Mouse (Mus musculus) stomach, postnatal 0 days (tissue): ENCODE results near the gene Naa35. TPM values are rescaled to one million over a fixed set of nuclear protein-coding genes. Genes with fewer than 3 reads are reported as not detected.
A peak's percentile ranks its signal among the peaks of the same experiment; 100 is the strongest.

Experiments used
- ATAC-seq: fragments of 200-750 bp; cut with Nextera tagmentation; 2 replicates; pipeline ENCODE4 v1.8.0; 2017; ENCODE audit not compliant: low FRiP score, low TSS enrichment
- DNase-seq: peaks from one replicate; pipeline ENCODE4 v3.0.0-alpha.2; 2016; ENCODE audit warnings: low spot score
- H3K27ac ChIP-seq: fragments of 300-500 bp; sonication (generic); replicated peaks from 2 replicates; pipeline ENCODE4 v1.5.1; 2014; ENCODE audit warnings: mild to moderate bottlenecking, control low read depth
- H3K27me3 ChIP-seq: fragments of 300-500 bp; sonication (generic); 2 replicates; pipeline ENCODE4 v1.6.1; 2014; ENCODE audit warnings: low read length; ENCODE audit not compliant: control insufficient read depth, insufficient read depth
- H3K36me3 ChIP-seq: fragments of 300-500 bp; sonication (generic); 2 replicates; pipeline ENCODE4 v1.6.1; 2014; ENCODE audit warnings: low read length, mixed read lengths; ENCODE audit not compliant: control insufficient read depth, insufficient read depth
- H3K4me1 ChIP-seq: fragments of 300-500 bp; sonication (generic); replicated peaks from 2 replicates; pipeline ENCODE4 v1.6.1; 2014; ENCODE audit warnings: antibody characterized with exemption; ENCODE audit not compliant: control insufficient read depth, insufficient read depth
- H3K4me2 ChIP-seq: fragments of 300-500 bp; sonication (generic); replicated peaks from 2 replicates; pipeline ENCODE4 v1.6.1; 2014; ENCODE audit warnings: low read depth, mild to moderate bottlenecking, control low read depth, moderate library complexity
- H3K4me3 ChIP-seq: fragments of 300-500 bp; sonication (generic); 2 replicates; pipeline ENCODE4 v1.5.1; 2014; ENCODE audit warnings: low read depth, low read length, control low read depth
- H3K9ac ChIP-seq: fragments of 300-500 bp; sonication (generic); 2 replicates; pipeline ENCODE4 v1.6.1; 2014; ENCODE audit warnings: mild to moderate bottlenecking, low read length, control low read depth, mixed read lengths
- H3K9me3 ChIP-seq: fragments of 300-500 bp; sonication (generic); 2 replicates; pipeline ENCODE4 v1.6.1; 2016; ENCODE audit warnings: low read length; ENCODE audit not compliant: control insufficient read depth
- CTCF ChIP-seq: IDR thresholded peaks from 2 replicates; pipeline ENCODE4 v1.5.1; 2016; ENCODE audit warnings: antibody characterized with exemption, low read depth, mild to moderate bottlenecking, moderate library complexity
- EP300 ChIP-seq: optimal IDR thresholded peaks from 2 replicates; pipeline ENCODE3; 2016; ENCODE audit warnings: antibody characterized with exemption
- WGBS: fragments of 180-500 bp; shearing (Covaris S2); extraction: QIAGEN DNeasy Blood & Tissue Kit; methylation state at CpG from one replicate; pipeline ENCODE4 v1.1.7; 2014; 5-methylcytosine and 5-hydroxymethylcytosine counted together
- polyA plus RNA-seq: library from polyadenylated mRNA; unstranded; fragments of >200 nt; fragmentation: Nextera tagmentation; extraction: Ambion mirVana; gene quantifications from 2 replicates; pipeline ENCODE4 v1.2.1, GENCODE M21; 2015

Naa35 gene
- polyA plus RNA-seq, 1 experiment from 2014 or later, result 63.2 TPM

- TF ChIP-seq CTCF, result no peak
- no peak for TF ChIP-seq EP300
- 71% methylated on average over 3 of the region's 3 CpGs for WGBS
- ATAC-seq, result no peak
- H3K9ac ChIP-seq, result no peak overlapping the region
- H3K27me3 ChIP-seq, result no peaks in the 10 kb centered on the region
- H3K36me3 ChIP-seq, result no peaks in the 10 kb centered on the region
- no peak overlapping the region for H3K27ac ChIP-seq
- no peak overlapping the region for H3K4me2 ChIP-seq
- H3K4me3 ChIP-seq, result no peak overlapping the region
- no peaks in the 10 kb centered on the region for H3K4me1 ChIP-seq
- no peaks in the 10 kb centered on the region for H3K9me3 ChIP-seq
- DNase-seq, result no peak
Measured at GRCm38 (mm10) chr13:59653136-59653535, 68.1 kb downstream of the Naa35 start.

GRCm38 (mm10) chr13:59654465-59654864 is 69.4 kb downstream of the Naa35 start:
- WGBS, result 81% methylated on average over 5 of the region's 5 CpGs
- no peak for ATAC-seq
- H3K4me3 ChIP-seq, result no peak overlapping the region
- no peaks in the 10 kb centered on the region for H3K36me3 ChIP-seq
- H3K4me1 ChIP-seq, result no peaks in the 10 kb centered on the region
- no peak overlapping the region for H3K4me2 ChIP-seq
- H3K9ac ChIP-seq, result no peak overlapping the region
- no peak overlapping the region for H3K27ac ChIP-seq
- TF ChIP-seq EP300, result no peak
- no peak for TF ChIP-seq CTCF
- DNase-seq, result no peak
- H3K9me3 ChIP-seq, result no peaks in the 10 kb centered on the region
- H3K27me3 ChIP-seq, result no peaks in the 10 kb centered on the region

- ATAC-seq, result no peak
- TF ChIP-seq CTCF, result no peak
- TF ChIP-seq EP300, result no peak
- Histone ChIP-seq H3K9me3 (no peaks in the 10 kb centered on the region), H3K4me2 (no peak overlapping the region), H3K9ac (no peak overlapping the region), H3K36me3 (no peaks in the 10 kb centered on the region), H3K4me3 (no peak overlapping the region), H3K4me1 (no peaks in the 10 kb centered on the region), H3K27ac (no peak overlapping the region), H3K27me3 (no peaks in the 10 kb centered on the region)
- WGBS, result 89% methylated on average over 15 of the region's 15 CpGs
- DNase-seq, result no peak
Measured at GRCm38 (mm10) chr13:59655718-59656315, 70.8 kb downstream of the Naa35 start.

- no peaks in the 10 kb centered on the region for H3K4me1 ChIP-seq
- no peak overlapping the region for H3K27ac ChIP-seq
- DNase-seq, result no peak
- H3K9me3 ChIP-seq, result no peaks in the 10 kb centered on the region
- no peak overlapping the region for H3K4me2 ChIP-seq
- 66% methylated on average over 10 of the region's 10 CpGs for WGBS
- no peaks in the 10 kb centered on the region for H3K27me3 ChIP-seq
- H3K9ac ChIP-seq, result no peak overlapping the region
- ATAC-seq, result 0 out of 2 replicates have a peak, but pooled peaks have one; percentile 28
- no peak overlapping the region for H3K4me3 ChIP-seq
- TF ChIP-seq EP300 (no peak), CTCF (no peak)
- no peaks in the 10 kb centered on the region for H3K36me3 ChIP-seq
Measured at GRCm38 (mm10) chr13:59656316-59656832, 71.3 kb downstream of the Naa35 start.

- no peak for DNase-seq
- H3K4me3 ChIP-seq, result no peak overlapping the region
- no peak overlapping the region for H3K9ac ChIP-seq
- H3K27me3 ChIP-seq, result no peaks in the 10 kb centered on the region
- H3K27ac ChIP-seq, result no peak overlapping the region
- no peaks in the 10 kb centered on the region for H3K9me3 ChIP-seq
- TF ChIP-seq EP300 (no peak), CTCF (no peak)
- no peak overlapping the region for H3K4me2 ChIP-seq
- WGBS, result 69% methylated on average over 4 of the region's 4 CpGs
- H3K4me1 ChIP-seq, result no peaks in the 10 kb centered on the region
- no peaks in the 10 kb centered on the region for H3K36me3 ChIP-seq
- no peak for ATAC-seq
Measured at GRCm38 (mm10) chr13:59656975-59657388, 71.9 kb downstream of the Naa35 start.

- DNase-seq, result no peak
- 83% methylated on average over 5 of the region's 5 CpGs for WGBS
- no peak overlapping the region for H3K9ac ChIP-seq
- TF ChIP-seq EP300 (no peak), CTCF (no peak)
- no peaks in the 10 kb centered on the region for H3K4me1 ChIP-seq
- no peaks in the 10 kb centered on the region for H3K9me3 ChIP-seq
- H3K36me3 ChIP-seq, result no peaks in the 10 kb centered on the region
- H3K27ac ChIP-seq, result no peak overlapping the region
- no peak overlapping the region for H3K4me2 ChIP-seq
- no peaks in the 10 kb centered on the region for H3K27me3 ChIP-seq
- H3K4me3 ChIP-seq, result no peak overlapping the region
- no peak for ATAC-seq
Measured at GRCm38 (mm10) chr13:59657781-59658180, 72.7 kb downstream of the Naa35 start.
